Mouse (Mus musculus): Measurements from ENCODE around the gene Muc3a. TPM values are rescaled to one million over a fixed set of nuclear protein-coding genes. Genes with fewer than 3 reads are reported as not detected.

The Muc3a gene
- total and polyA plus RNA-seq, 3 experiments = 16.1 to 16.9 TPM; not detected in 1

GRCm38 (mm10) chr5:137179646-137180374, 32.4 kb downstream of the Muc3a start (continued):
- TF ChIP-seq RAD21 (IDR thresholded peaks at IDR 0.05; ENCODE audit: low read depth, low read length) = no peak

DNA sequence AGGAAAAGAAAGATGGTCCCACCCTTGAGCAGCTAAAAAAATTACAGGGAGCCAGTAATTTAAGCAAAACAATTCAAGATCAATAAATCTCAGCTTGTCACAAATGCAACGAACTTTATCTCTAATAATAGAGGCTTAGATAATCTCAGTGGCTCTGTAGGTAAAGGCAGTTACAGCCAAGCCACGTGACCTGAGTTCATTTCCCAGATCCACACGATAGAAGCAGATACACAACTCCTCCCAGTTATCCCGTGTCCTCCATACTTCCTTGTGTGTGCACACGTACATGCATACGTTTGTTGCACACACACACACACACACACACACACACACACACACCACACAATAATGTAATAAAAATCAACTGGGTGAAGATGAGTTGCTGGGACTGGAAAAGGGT, 38.2 kb downstream of the Muc3a start:
- peaks cover 5 to 10% of the 10 kb centered on the region in 2 experiments; a peak in 3 of 4 replicates for H3K27me3 ChIP-seq (ENCODE audit: control insufficient read depth in 1 of 2, insufficient read depth in 2 of 2, low read length in 2 of 2)
- H3K79me2 ChIP-seq (ENCODE audit: control insufficient read depth, insufficient read depth, low read length, poor library complexity) = no peaks in the 10 kb centered on the region
- DNase-seq (ENCODE audit: low read depth, low spot score) = no peak
- H3K9ac ChIP-seq (ENCODE audit: control insufficient read depth, low read depth, low read length, poor library complexity, severe bottlenecking) = no peak overlapping the region
- no peak overlapping the region for H3K27ac ChIP-seq (ENCODE audit: control insufficient read depth, low read depth, low read length)
- TF ChIP-seq ZNF384 (IDR thresholded peaks at IDR 0.05; ENCODE audit: low read depth, low read length) (no peak), HCFC1 (IDR thresholded peaks at IDR 0.05; ENCODE audit: low read depth, low read length) (no peak), JUND (IDR thresholded peaks at IDR 0.05; ENCODE audit: low read depth, low read length) (no peak), USF1 (IDR thresholded peaks at IDR 0.05; ENCODE audit: low read depth, low read length) (0 out of 2 replicates have a peak, but pooled peaks have one; percentile 21)
- 0 out of 4 replicates have a peak, but pooled peaks cover 0 to 2% of the 10 kb centered on the region in 2 experiments for H3K36me3 ChIP-seq (ENCODE audit: control insufficient read depth in 1 of 2, insufficient read depth in 2 of 2, low read length in 2 of 2)
- H3K9me3 ChIP-seq (replicated peaks; ENCODE audit: insufficient read depth, low read length) = no peaks in the 10 kb centered on the region
- peaks cover 0 to 8% of the 10 kb centered on the region in 2 experiments; a peak in 1 of 4 replicates for H3K4me1 ChIP-seq (ENCODE audit: control insufficient read depth in 1 of 2, insufficient read depth in 2 of 2, low read length in 2 of 2)
- no peak overlapping the region for H3K4me3 ChIP-seq (ENCODE audit: control insufficient read depth in 1 of 2, insufficient read depth in 1 of 2, low read depth in 2 of 2, low read length in 2 of 2)

DNA sequence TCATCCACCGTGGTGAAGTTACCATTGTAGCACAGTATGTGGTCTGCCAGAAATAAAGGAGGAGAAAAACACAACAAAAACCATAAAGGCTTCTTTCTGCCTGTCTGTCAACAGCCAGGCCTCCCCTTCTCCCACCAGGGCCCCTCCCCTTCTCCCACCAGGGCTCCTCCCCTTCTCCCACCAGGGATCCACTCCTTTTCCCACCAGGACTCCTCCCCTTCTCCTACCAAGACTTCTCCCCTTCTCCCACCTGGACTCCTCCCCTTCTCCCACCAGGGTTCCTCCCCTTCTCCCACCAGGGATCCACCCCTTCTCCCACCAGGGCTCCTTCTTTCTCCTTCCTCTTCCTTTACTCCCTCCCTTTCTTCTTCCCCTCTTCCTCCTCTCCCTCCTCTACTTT, 39.6 kb downstream of the Muc3a start:
- H3K27ac ChIP-seq (ENCODE audit: control insufficient read depth, low read depth, low read length) = no peak overlapping the region
- no peak for DNase-seq (ENCODE audit: low read depth, low spot score)

More for the DNA sequence above, 39.6 kb downstream of the Muc3a start:
- Histone ChIP-seq H3K79me2 (ENCODE audit: control insufficient read depth, insufficient read depth, low read length, poor library complexity) (no peaks in the 10 kb centered on the region), H3K4me3 (ENCODE audit: control insufficient read depth in 1 of 2, insufficient read depth in 1 of 2, low read depth in 2 of 2, low read length in 2 of 2) (no peak overlapping the region), H3K27me3 (ENCODE audit: control insufficient read depth in 1 of 2, insufficient read depth in 2 of 2, low read length in 2 of 2) (peaks cover 4 to 5% of the 10 kb centered on the region in 2 experiments; a peak in 2 of 4 replicates), H3K4me1 (ENCODE audit: control insufficient read depth in 1 of 2, insufficient read depth in 2 of 2, low read length in 2 of 2) (peaks cover 0 to 9% of the 10 kb centered on the region in 2 experiments; a peak in 1 of 4 replicates), H3K36me3 (ENCODE audit: control insufficient read depth in 1 of 2, insufficient read depth in 2 of 2, low read length in 2 of 2) (0 out of 4 replicates have a peak, but pooled peaks cover 0 to 2% of the 10 kb centered on the region in 2 experiments), H3K9ac (ENCODE audit: control insufficient read depth, low read depth, low read length, poor library complexity, severe bottlenecking) (no peak overlapping the region), H3K9me3 (replicated peaks; ENCODE audit: insufficient read depth, low read length) (no peaks in the 10 kb centered on the region)
- TF ChIP-seq USF2 (IDR thresholded peaks at IDR 0.05; ENCODE audit: borderline replicate concordance in 1 of 2, insufficient read depth in 1 of 2, low read depth in 1 of 2, low read length in 2 of 2) (no peak), GABPA (IDR thresholded peaks at IDR 0.05; ENCODE audit: low read depth, low read length) (no peak), BHLHE40 (IDR thresholded peaks at IDR 0.05; ENCODE audit: borderline replicate concordance, low read depth, low read length) (no peak), RCOR1 (IDR thresholded peaks at IDR 0.05; ENCODE audit: low read depth, low read length) (no peak), TBP (IDR thresholded peaks at IDR 0.05; ENCODE audit: low read depth, low read length) (no peak), MAX (IDR thresholded peaks at IDR 0.05; ENCODE audit: low read length) (no peak), MYB (IDR thresholded peaks at IDR 0.05; ENCODE audit: low read depth, low read length) (no peak), ZC3H11A (IDR thresholded peaks at IDR 0.05; ENCODE audit: low read depth, low read length) (no peak), RAD21 (IDR thresholded peaks at IDR 0.05; ENCODE audit: low read depth, low read length) (no peak), NELFE (IDR thresholded peaks at IDR 0.05; ENCODE audit: low read depth, low read length) (no peak), NRF1 (IDR thresholded peaks at IDR 0.05; ENCODE audit: insufficient read depth, low read depth, low read length, poor library complexity, severe bottlenecking) (no peak), CHD2 (IDR thresholded peaks at IDR 0.05; ENCODE audit: low read length) (no peak), ETS1 (IDR thresholded peaks at IDR 0.05; ENCODE audit: low read depth, low read length) (no peak), POLR2A (IDR thresholded peaks at IDR 0.05; ENCODE audit: control insufficient read depth in 1 of 2, insufficient read depth in 1 of 2, low read depth in 1 of 2, low read length in 2 of 2, poor library complexity in 1 of 2) (no peak), GATA1 (IDR thresholded peaks at IDR 0.05; ENCODE audit: low read depth, low read length) (no peak), TAL1 (IDR thresholded peaks at IDR 0.05; ENCODE audit: low read length) (no peak)

Data from MEL (cell line).